Mouse (Mus musculus) spleen, embryonic (tissue): ENCODE measurements around the gene Aptx.

Source experiments
- CTCF ChIA-PET: fragments of 350-600 bp; sonication (Branson Sonifier 250); formaldehyde crosslinking; loops from one replicate; lab custom pipeline; 2022; lab: Charles Lee

Aptx gene

GRCm38 (mm10) chr4:40702797-40703709 lies at the start of gene Aptx:
Gene Aptx (minus strand): TSS chr4:40703194.
- CTCF ChIA-PET: interaction anchor here (0.7 to 1.3 kb wide), 3 partner anchors 17 to 1039 kb away, joined by 3 to 5 read pairs (median 4); no protein-coding TSS in a partner anchor

GRCm38 (mm10) chr4:40735351-40735750 lies 32.4 kb upstream of the Aptx start:
- CTCF ChIA-PET: interaction anchor here (1.3 kb wide), 1 partner anchor 8 kb away, joined by 3 read pairs; no protein-coding TSS in a partner anchor

- CTCF ChIA-PET: no interaction called here
Observed at GRCm38 (mm10) chr4:40731262-40731661, 28.3 kb upstream of the Aptx start.

GRCm38 (mm10) chr4:40727247-40727646 lies 24.3 kb upstream of the Aptx start:
- CTCF ChIA-PET: interaction anchor here (0.7 kb wide), 1 partner anchor 126 kb away, joined by 4 read pairs; no protein-coding TSS in a partner anchor

- CTCF ChIA-PET: no interaction called here
Observed at GRCm38 (mm10) chr4:40725554-40725953, 22.6 kb upstream of the Aptx start.

- CTCF ChIA-PET: no interaction called here
Observed at GRCm38 (mm10) chr4:40725141-40725540, 22.1 kb upstream of the Aptx start.

- CTCF ChIA-PET: no interaction called here
Observed at GRCm38 (mm10) chr4:40722687-40723460, 19.9 kb upstream of the Aptx start.

GRCm38 (mm10) chr4:40722011-40722666 lies 19.1 kb upstream of the Aptx start, which contains the start of gene Dnaja1:
Gene Dnaja1 (plus strand): TSS chr4:40722150.
- CTCF ChIA-PET: no interaction called here

GRCm38 (mm10) chr4:40720910-40721309 lies 17.9 kb upstream of the Aptx start:
- CTCF ChIA-PET: no interaction called here

GRCm38 (mm10) chr4:40717141-40717540 lies 14.1 kb upstream of the Aptx start:
- CTCF ChIA-PET: no interaction called here

GRCm38 (mm10) chr4:40703710-40704275 lies 799 bp upstream of the Aptx start:
- CTCF ChIA-PET: interaction anchor here (0.7 kb wide), 2 partner anchors 486 to 1038 kb away, joined by 3 to 5 read pairs; no protein-coding TSS in a partner anchor

- CTCF ChIA-PET: interaction anchor here (1.3 kb wide), 1 partner anchor 18 kb away, joined by 4 read pairs; no protein-coding TSS in a partner anchor
Observed at GRCm38 (mm10) chr4:40701796-40702195, 1.2 kb downstream of the Aptx start.

- CTCF ChIA-PET: interaction anchor here (0.7 kb wide), 1 partner anchor 19 kb away, joined by 3 read pairs; no protein-coding TSS in a partner anchor
Observed at GRCm38 (mm10) chr4:40700216-40700615, 2.8 kb downstream of the Aptx start.

- CTCF ChIA-PET: interaction anchor here (0.6 kb wide), 1 partner anchor 12 kb away, joined by 3 read pairs; no protein-coding TSS in a partner anchor
Observed at GRCm38 (mm10) chr4:40697059-40697458, 5.9 kb downstream of the Aptx start.

- CTCF ChIA-PET: no interaction called here
Observed at GRCm38 (mm10) chr4:40691100-40691499, 11.9 kb downstream of the Aptx start.

GRCm38 (mm10) chr4:40683306-40683705 lies 19.7 kb downstream of the Aptx start:
- CTCF ChIA-PET: no interaction called here

GRCm38 (mm10) chr4:40682359-40682758 lies 20.6 kb downstream of the Aptx start:
- CTCF ChIA-PET: no interaction called here

- CTCF ChIA-PET: interaction anchor here (0.8 kb wide), 1 partner anchor 19 kb away, joined by 3 read pairs; no protein-coding TSS in a partner anchor
Observed at GRCm38 (mm10) chr4:40681908-40682307, 21.1 kb downstream of the Aptx start.

- CTCF ChIA-PET: interaction anchor here (0.5 to 0.7 kb wide), 3 partner anchors 382 to 527 kb away, joined by 3 to 12 read pairs (median 5); no protein-coding TSS in a partner anchor
Observed at GRCm38 (mm10) chr4:40680250-40680860, 22.6 kb downstream of the Aptx start.

- CTCF ChIA-PET: interaction anchor here (0.7 kb wide), 1 partner anchor 13 kb away, joined by 4 read pairs; no protein-coding TSS in a partner anchor
Observed at GRCm38 (mm10) chr4:40677132-40677531, 25.9 kb downstream of the Aptx start.
